Mouse (Mus musculus) spleen, postnatal 36 days (tissue): ENCODE results near the gene Mlh3.
A peak's percentile ranks its signal among the peaks of the same experiment; 100 is the strongest.

Experiments used
- DNase-seq, 2 experiments: peaks; one replicate each; pipeline ENCODE4 v3.0.0; 2022; ENCODE audit warnings: low spot score in 2 of 2, mixed read lengths in 1 of 2

The Mlh3 gene

DNA sequence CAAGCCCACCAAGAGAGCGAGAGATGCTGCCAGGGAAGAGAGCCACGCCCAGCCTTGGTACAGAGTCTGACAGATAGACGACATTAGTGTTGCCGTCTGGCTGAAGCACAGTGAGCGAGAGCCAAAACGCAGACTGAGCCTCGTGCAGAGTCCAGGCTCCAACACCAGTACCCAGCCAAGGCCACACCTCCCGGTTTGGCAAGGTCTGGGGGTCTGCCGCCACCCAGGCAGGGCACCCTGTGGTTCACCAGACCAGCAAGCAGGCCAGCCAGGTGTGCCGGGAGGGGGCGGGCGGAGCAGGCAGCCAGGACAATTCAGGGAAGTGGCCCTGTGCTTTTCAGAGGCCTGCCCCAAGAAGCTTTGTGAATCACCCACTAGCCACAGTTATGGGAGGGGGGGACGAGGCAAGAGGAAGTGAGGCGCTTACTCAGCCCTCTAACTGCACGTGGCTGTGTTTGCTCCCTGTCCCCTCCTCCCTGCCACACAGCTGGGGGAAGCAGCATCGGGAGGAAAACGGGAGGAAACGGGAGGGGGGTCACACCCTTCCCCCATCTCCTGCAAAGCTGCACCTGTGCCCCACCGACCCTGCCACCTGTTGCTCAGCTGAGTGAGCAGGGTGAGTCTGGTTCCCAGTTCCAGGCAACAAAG lies 77.8 kb downstream of the Mlh3 start:
- peak; percentile 47 to 57 for DNase-seq

- no peak for DNase-seq
Observed at GRCm38 (mm10) chr12:85190290-85190689, 80.1 kb downstream of the Mlh3 start.

DNA sequence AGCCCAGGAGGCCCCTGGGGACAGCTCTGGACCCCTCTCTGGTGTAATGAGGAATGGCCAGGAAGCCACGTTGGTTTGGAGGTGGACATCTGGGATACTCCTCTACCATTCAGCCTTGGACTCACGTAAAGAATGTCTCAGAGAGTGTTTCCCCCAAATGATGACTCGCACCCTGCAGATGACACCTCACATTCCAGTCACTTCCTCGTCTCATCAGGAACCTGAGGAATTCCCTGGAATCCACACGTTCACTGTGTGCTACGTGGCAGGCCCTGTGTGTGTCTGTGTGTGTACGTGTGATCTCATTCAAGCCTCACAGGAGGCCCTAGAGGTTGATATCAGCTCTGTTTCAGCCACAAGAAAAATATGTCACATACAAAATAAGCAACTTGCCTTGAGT lies 84.0 kb downstream of the Mlh3 start:
- no peak for DNase-seq

- no peak for DNase-seq
Observed at GRCm38 (mm10) chr12:85185810-85186209, 84.6 kb downstream of the Mlh3 start.
